Mouse (Mus musculus) spleen, adult 2 months (tissue): Measurements from ENCODE around the gene Olfr202. TPM values are rescaled to one million over a fixed set of nuclear protein-coding genes. Genes with fewer than 3 reads are reported as not detected.
"Not testable (repeated sequence)": the region's sequence is repeated elsewhere in the genome, so short reads cannot be mapped to it uniquely, and the experiment has no call there.

Source experiments
- DNase-seq, 2 experiments: peaks; one replicate each; pipeline versions ENCODE4 v3.0.0 to v3.0.0-alpha.2; 2012 to 2021; ENCODE audit warnings: low spot score in 2 of 2, low read depth in 1 of 2
- H3K27ac ChIP-seq: fragments of 200-500 bp; 2 replicates; pipeline ENCODE4 v1.5.1; 2012; ENCODE audit warnings: low read length, inconsistent platforms; ENCODE audit not compliant: insufficient read depth
- H3K27me3 ChIP-seq: fragments of 200-500 bp; 2 replicates; pipeline ENCODE4 v1.6.1; 2012; ENCODE audit warnings: mild to moderate bottlenecking, moderate library complexity, low read length, inconsistent platforms; ENCODE audit not compliant: control insufficient read depth, insufficient read depth
- H3K36me3 ChIP-seq: fragments of 200-500 bp; 2 replicates; pipeline ENCODE4 v1.6.1; 2012; ENCODE audit warnings: mild to moderate bottlenecking, low read length, inconsistent platforms; ENCODE audit not compliant: control insufficient read depth, insufficient read depth
- H3K4me1 ChIP-seq: fragments of 200-500 bp; 2 replicates; pipeline ENCODE4 v1.6.1; 2011; ENCODE audit warnings: inconsistent platforms; ENCODE audit not compliant: control insufficient read depth, insufficient read depth, insufficient read length
- H3K4me3 ChIP-seq: fragments of 200-500 bp; 2 replicates; pipeline ENCODE4 v1.5.1; 2011; ENCODE audit warnings: mild to moderate bottlenecking, inconsistent platforms; ENCODE audit not compliant: insufficient read depth, insufficient read length; ENCODE audit errors: extremely low read depth
- CTCF ChIP-seq: fragments of 200-500 bp; IDR thresholded peaks from 2 replicates; pipeline ENCODE4 v1.5.1; 2011; ENCODE audit warnings: mild to moderate bottlenecking, inconsistent platforms; ENCODE audit not compliant: insufficient read depth, insufficient read length, insufficient replicate concordance; ENCODE audit errors: extremely low read depth
- POLR2A ChIP-seq: fragments of 200-500 bp; IDR thresholded peaks from 2 replicates; pipeline ENCODE4 v1.6.1; 2011; ENCODE audit warnings: low read depth, low read length, inconsistent platforms
- WGBS: fragments of 180-500 bp; shearing (Covaris S2); methylation state at CpG from one replicate; pipeline ENCODE4 v1.1.7; 2018; 5-methylcytosine and 5-hydroxymethylcytosine counted together
- polyA plus RNA-seq: library from polyadenylated mRNA; depleted of rRNA; stranded (reverse); fragments of >200 nt; gene quantifications from 2 replicates; pipeline ENCODE4 v1.2.3, GENCODE M21; 2012; rRNA removed

Olfr202 gene
- polyA plus RNA-seq, result not detected in 2 replicates

GRCm38 (mm10) chr16:59286693-59287092 is at the start of gene Olfr202:
TSS of gene Olfr202 (minus strand) at chr16:59286793.
- no peak within 1 kb of the TSS for H3K4me3 ChIP-seq
- no peak for DNase-seq
- 87% methylated on average over 1 of the region's 1 CpGs for WGBS
- no peak within 1 kb of the TSS for H3K27ac ChIP-seq
- TF ChIP-seq CTCF, result no peak
- TF ChIP-seq POLR2A, result no peak
- no peaks in the 10 kb centered on the region for H3K27me3 ChIP-seq
- H3K4me1 ChIP-seq, result no peaks in the 10 kb centered on the region
- H3K36me3 ChIP-seq, result no peaks in the 10 kb centered on the region

- no peak for TF ChIP-seq CTCF
- no peak for TF ChIP-seq POLR2A
- no peak for DNase-seq
- H3K4me3 ChIP-seq, result no peak within 1 kb of the TSS
- H3K27ac ChIP-seq, result no peak within 1 kb of the TSS
- no peaks in the 10 kb centered on the region for H3K36me3 ChIP-seq
- no peaks in the 10 kb centered on the region for H3K4me1 ChIP-seq
- H3K27me3 ChIP-seq, result no peaks in the 10 kb centered on the region
Measured at GRCm38 (mm10) chr16:59331038-59331437, 44.4 kb upstream of the Olfr202 start, which contains the start of gene Olfr205. TSS of gene Olfr205 (minus strand) at chr16:59331138.

- H3K27ac ChIP-seq, H3K4me1 ChIP-seq, H3K27me3 ChIP-seq, H3K36me3 ChIP-seq, H3K4me3 ChIP-seq, DNase-seq: not testable (repeated sequence)
- WGBS, result 22% methylated on average over 1 of the region's 1 CpGs
Measured at GRCm38 (mm10) chr16:59323262-59323661, 36.7 kb upstream of the Olfr202 start.

- no peak for DNase-seq
Measured at GRCm38 (mm10) chr16:59318148-59318547, 31.6 kb upstream of the Olfr202 start, which contains the start of gene Olfr204. TSS of gene Olfr204 (minus strand) at chr16:59318248.

GRCm38 (mm10) chr16:59298581-59298980 is 12.0 kb upstream of the Olfr202 start, which contains the start of gene Olfr203:
TSS of gene Olfr203 (plus strand) at chr16:59298881.
- no peaks in the 10 kb centered on the region for H3K4me1 ChIP-seq
- H3K27me3 ChIP-seq, result no peaks in the 10 kb centered on the region
- 82% methylated on average over 2 of the region's 2 CpGs for WGBS
- no peaks in the 10 kb centered on the region for H3K36me3 ChIP-seq
- no peak for DNase-seq
- TF ChIP-seq CTCF (no peak), POLR2A (no peak)
- no peak within 1 kb of the TSS for H3K4me3 ChIP-seq
- no peak within 1 kb of the TSS for H3K27ac ChIP-seq

More at GRCm38 (mm10) chr16:59318148-59318547, 31.6 kb upstream of the Olfr202 start, which contains the start of gene Olfr204:
- Histone ChIP-seq H3K4me3 (no peak within 1 kb of the TSS), H3K27me3 (no peaks in the 10 kb centered on the region), H3K4me1 (no peaks in the 10 kb centered on the region), H3K36me3 (no peaks in the 10 kb centered on the region), H3K27ac (no peak within 1 kb of the TSS)
- TF ChIP-seq POLR2A (no peak), CTCF (no peak)

- DNase-seq, H3K4me3 ChIP-seq, H3K27ac ChIP-seq, H3K36me3 ChIP-seq, H3K27me3 ChIP-seq, H3K4me1 ChIP-seq: not testable (repeated sequence)
- 54% methylated on average over 9 of the region's 9 CpGs for WGBS
Measured at GRCm38 (mm10) chr16:59287576-59287975, 983 bp upstream of the Olfr202 start.

GRCm38 (mm10) chr16:59283476-59283875 is 3.1 kb downstream of the Olfr202 start:
- WGBS, result 65% methylated on average over 1 of the region's 1 CpGs
- no peak for DNase-seq
- Histone ChIP-seq H3K27me3 (no peaks in the 10 kb centered on the region), H3K36me3 (no peaks in the 10 kb centered on the region), H3K27ac (no peak overlapping the region), H3K4me1 (no peaks in the 10 kb centered on the region), H3K4me3 (no peak overlapping the region)
- TF ChIP-seq POLR2A, result no peak
- no peak for TF ChIP-seq CTCF

- TF ChIP-seq POLR2A, result no peak
- TF ChIP-seq CTCF, result no peak
- no peaks in the 10 kb centered on the region for H3K36me3 ChIP-seq
- no peak overlapping the region for H3K27ac ChIP-seq
- 71% methylated on average over 3 of the region's 3 CpGs for whole genome bisulfite sequencing
- DNase-seq, result no peak
- H3K4me1 ChIP-seq, result no peaks in the 10 kb centered on the region
- no peak overlapping the region for H3K4me3 ChIP-seq
- no peaks in the 10 kb centered on the region for H3K27me3 ChIP-seq
Measured at GRCm38 (mm10) chr16:59280542-59280941, 6.1 kb downstream of the Olfr202 start.

GRCm38 (mm10) chr16:59272532-59272931 is 14.1 kb downstream of the Olfr202 start, which contains the start of gene Olfr201:
TSS of gene Olfr201 (minus strand) at chr16:59272632.
- H3K4me3 ChIP-seq, H3K4me1 ChIP-seq, DNase-seq, H3K36me3 ChIP-seq, H3K27me3 ChIP-seq, H3K27ac ChIP-seq: not testable (repeated sequence)
- WGBS, result 87% methylated on average over 4 of the region's 4 CpGs

- H3K36me3 ChIP-seq, H3K4me1 ChIP-seq, H3K27ac ChIP-seq, H3K27me3 ChIP-seq, DNase-seq, H3K4me3 ChIP-seq: not testable (repeated sequence)
- WGBS, result 67% methylated on average over 4 of the region's 4 CpGs
Measured at GRCm38 (mm10) chr16:59269097-59269496, 17.5 kb downstream of the Olfr202 start.
